ENCODE assay signal across 8 mouse cellular contexts in the genomic region with DNA sequence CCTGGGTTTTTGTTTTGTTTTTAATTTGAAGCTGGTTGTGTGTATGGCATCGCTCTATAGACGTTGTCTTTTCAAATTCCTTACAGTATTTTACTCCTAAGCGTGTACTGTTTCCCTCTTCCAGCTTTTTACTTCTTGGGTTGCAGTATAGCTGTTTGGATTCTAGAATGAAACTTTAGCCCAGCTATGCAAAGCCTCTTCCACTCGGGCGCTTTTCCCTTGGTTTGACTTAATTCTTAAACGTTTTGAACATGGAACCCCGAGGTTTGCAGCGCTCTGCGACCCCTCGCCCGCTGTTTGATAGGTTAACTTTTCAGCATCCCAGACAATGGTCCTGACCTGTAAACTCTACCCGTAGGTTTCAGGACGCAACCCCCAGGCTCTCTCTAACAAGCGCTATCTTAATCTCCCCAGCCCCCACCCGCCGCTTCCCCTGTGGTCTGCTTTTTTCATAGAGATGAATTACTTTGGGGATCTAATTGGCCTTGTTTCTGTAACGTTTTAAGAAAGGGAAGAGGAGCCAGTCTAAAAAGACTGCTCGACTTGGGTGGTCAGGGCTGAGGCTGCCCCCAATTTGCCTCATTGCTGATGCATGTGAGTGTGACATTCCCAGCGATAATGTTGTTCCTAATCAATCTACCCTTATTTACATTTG. TPM values are rescaled to one million over a fixed set of nuclear protein-coding genes. Genes with fewer than 3 reads are reported as not detected.
DNase-seq lines count a peak whose midpoint lies in the region; ATAC-seq and TF ChIP-seq lines count a peak whose summit lies in the region.

No protein-coding gene starts in this region.

- H3K9ac ChIP-seq in liver, embryonic 14.5 days (replicated peaks): peak overlapping the region; percentile 67

- no peak overlapping the region for H3K27ac ChIP-seq in liver, embryonic 14.5 days

- WGBS in liver, embryonic 14.5 days (ENCODE audit: insufficient replicate concordance): 7% methylated on average over 19 of the region's 19 CpGs

- H3K4me2 ChIP-seq in liver, embryonic 14.5 days (ENCODE audit: low read depth): peak overlapping the region; percentile 100

- no peaks in the 10 kb centered on the region for H3K36me3 ChIP-seq in liver, embryonic 14.5 days (replicated peaks; ENCODE audit: control insufficient read depth, insufficient read depth, low read depth)

- peak; percentile 32 to 36 for DNase-seq in cerebellum, postnatal 10 days
- DNase-seq in cerebellum, adult 11 months: no peak
- DNase-seq in thymus, postnatal 14 days: peak; percentile 18
- no peak for DNase-seq in thymus, postnatal 10 days (ENCODE audit: low spot score in 2 of 2)
- no peak for DNase-seq in liver, embryonic 14.5 days (ENCODE audit: low read depth in 3 of 3, low spot score in 3 of 3)
- DNase-seq in testis, postnatal 10 days (ENCODE audit: low spot score): peak; percentile 70
- no peak for DNase-seq in layer of hippocampus, postnatal 25 days (ENCODE audit: extremely low spot score in 1 of 2, low spot score in 1 of 2)
- no peak for DNase-seq in right cerebral cortex, postnatal 25 days

- TF ChIP-seq CTCF in liver, embryonic 14.5 days (IDR thresholded peaks at IDR 0.05; ENCODE audit: low read depth): no peak

- peaks cover 0 to 9% of the 10 kb centered on the region in 2 experiments; a peak in 3 of 4 replicates for H3K4me1 ChIP-seq in liver, embryonic 14.5 days (replicated peaks; ENCODE audit: control insufficient read depth in 2 of 2, insufficient read depth in 2 of 2, low read length in 1 of 2)

- H3K27me3 ChIP-seq in liver, embryonic 14.5 days (ENCODE audit: control insufficient read depth, insufficient read depth, low read length): peaks cover 54% of the 10 kb centered on the region

- ATAC-seq in liver, embryonic 14.5 days (ENCODE audit: insufficient read depth): no peak

- no peaks in the 10 kb centered on the region for H3K9me3 ChIP-seq in liver, embryonic 14.5 days (ENCODE audit: control insufficient read depth, low read length)

- peak overlapping the region; percentile 91 to 97 for H3K4me3 ChIP-seq in liver, embryonic 14.5 days (ENCODE audit: insufficient read depth in 1 of 2, low read depth in 2 of 2, low read length in 2 of 2)

- no peak for TF ChIP-seq EP300 in liver, embryonic 14.5 days (IDR thresholded peaks at IDR 0.05; ENCODE audit: low read depth)

RNA-seq across cellular contexts. Expression of gene Ptch1, which starts 4.5 kb away (rescaled TPM):
- polyA plus RNA-seq in liver, embryonic 14.5 days (2012; rRNA removed): 4.3 and 4.4 TPM in 2 replicates
- 4.2 and 4.9 TPM in 2 replicates for polyA plus RNA-seq in liver, embryonic 14.5 days (2014; fragmentation: Nextera tagmentation; extraction: Ambion mirVana)
- total RNA-seq in layer of hippocampus, postnatal 25 days (2021): 10 to 100 TPM; 39.9 to 47.9 TPM

Comparison
In these comparisons a context has a peak if more than half of its experiments do, and no peak if none do; other contexts are left out.
1. DNase-seq: peak in cerebellum, postnatal 10 days (2 of 2), thymus, postnatal 14 days (single experiment) and testis, postnatal 10 days (single experiment); none in cerebellum, adult 11 months (single experiment), thymus, postnatal 10 days (0 of 2), liver, embryonic 14.5 days (0 of 3), layer of hippocampus, postnatal 25 days (0 of 2) and right cerebral cortex, postnatal 25 days (single experiment).